Mouse (Mus musculus) heart, postnatal 14 days (tissue): ENCODE results near the gene Msh5. TPM values are rescaled to one million over a fixed set of nuclear protein-coding genes. Genes with fewer than 3 reads are reported as not detected.
A peak's percentile ranks its signal among the peaks of the same experiment; 100 is the strongest.

ENCODE experiments used
- DNase-seq, 2 experiments: peaks; one replicate each; pipeline ENCODE4 v3.0.0; 2021 to 2022
- intact Hi-C: fragments of 180-260 bp; cut with DNase I; formaldehyde crosslinking; loops from one replicate; pipeline ENCODE4 v1.15.1; 2025
- total RNA-seq, 2 experiments: library from RNA; stranded (reverse); gene quantifications; 2 replicates each; pipeline ENCODE4 v1.2.3; 2021

Gene Msh5
- total RNA-seq, 2 experiments from 2014 or later = 1.6 to 2.0 TPM

- intact Hi-C loops = no loop called here
- no peak for DNase-seq
These were observed 20.3 kb downstream of the Msh5 start for GRCm38 (mm10) chr17:35026206-35026605.

GRCm38 (mm10) chr17:35024691-35025488, 21.7 kb downstream of the Msh5 start:
- intact Hi-C loops = no loop called here
- DNase-seq = no peak

GRCm38 (mm10) chr17:35024261-35024660, 22.3 kb downstream of the Msh5 start:
- no peak for DNase-seq
- intact Hi-C loops = no loop called here

GRCm38 (mm10) chr17:35023756-35024155, 22.8 kb downstream of the Msh5 start:
- DNase-seq = no peak
- intact Hi-C loops = loop anchor here (2.0 kb wide), 1 partner anchor 21 kb away; no protein-coding TSS in a partner anchor

GRCm38 (mm10) chr17:35023221-35023620, 23.3 kb downstream of the Msh5 start:
- intact Hi-C loops = loop anchor here (2.0 kb wide), 1 partner anchor 22 kb away; no protein-coding TSS in a partner anchor
- DNase-seq = no peak

GRCm38 (mm10) chr17:35022541-35023060, 23.9 kb downstream of the Msh5 start:
- DNase-seq = no peak
- intact Hi-C loops = loop anchor here (1.0 to 2.0 kb wide), 2 partner anchors 22 to 37 kb away; partner anchors contain the start of gene Ddah2

GRCm38 (mm10) chr17:35021842-35022477, 24.6 kb downstream of the Msh5 start:
- DNase-seq = peak in 1 of 2 experiments; percentile 32
- intact Hi-C loops = loop anchor here (1.0 to 2.0 kb wide), 4 partner anchors 23 to 84 kb away; partner anchors contain the start of genes Ddah2 and Ly6g6d

- peak; percentile 89 to 94 for DNase-seq
- intact Hi-C loops = loop anchor here (1.0 to 2.0 kb wide), 2 partner anchors 58 to 85 kb away; partner anchors contain the start of gene Ly6g6d
These were observed 25.3 kb downstream of the Msh5 start for GRCm38 (mm10) chr17:35021163-35021808.

GRCm38 (mm10) chr17:35020551-35020950, 26.0 kb downstream of the Msh5 start:
- intact Hi-C loops = loop anchor here (2.0 kb wide), 1 partner anchor 58 kb away; the partner anchor contains the start of gene Ly6g6d
- no peak for DNase-seq

- DNase-seq = no peak
- intact Hi-C loops = loop anchor here (2.0 kb wide), 1 partner anchor 59 kb away; the partner anchor contains the start of gene Ly6g6d
These were observed 26.7 kb downstream of the Msh5 start for GRCm38 (mm10) chr17:35019894-35020293.

- intact Hi-C loops = no loop called here
- no peak for DNase-seq
These were observed 28.4 kb downstream of the Msh5 start for GRCm38 (mm10) chr17:35018171-35018570.

- intact Hi-C loops = no loop called here
- no peak for DNase-seq
These were observed 28.9 kb downstream of the Msh5 start for GRCm38 (mm10) chr17:35017706-35018030.

GRCm38 (mm10) chr17:35016791-35017705, 29.5 kb downstream of the Msh5 start:
- no peak for DNase-seq
- intact Hi-C loops = no loop called here

- DNase-seq = peak; percentile 41 to 54
- intact Hi-C loops = no loop called here
These were observed 30.2 kb downstream of the Msh5 start, which contains the start of gene Vwa7 for GRCm38 (mm10) chr17:35016376-35016775. Gene Vwa7 (plus strand): TSS chr17:35016579.

- intact Hi-C loops = no loop called here
These were observed 31.2 kb downstream of the Msh5 start for GRCm38 (mm10) chr17:35015296-35015695.

GRCm38 (mm10) chr17:35013221-35013620, 33.3 kb downstream of the Msh5 start:
- intact Hi-C loops = no loop called here
- no peak for DNase-seq

More at GRCm38 (mm10) chr17:35015296-35015695, 31.2 kb downstream of the Msh5 start:
- DNase-seq = no peak

- intact Hi-C loops = no loop called here
- DNase-seq = no peak
These were observed 34.1 kb downstream of the Msh5 start for GRCm38 (mm10) chr17:35012430-35012829.

GRCm38 (mm10) chr17:35011440-35011839, 35.1 kb downstream of the Msh5 start:
- no peak for DNase-seq
- intact Hi-C loops = no loop called here

GRCm38 (mm10) chr17:35009586-35009985, 37.0 kb downstream of the Msh5 start:
- intact Hi-C loops = no loop called here
- no peak for DNase-seq
